Mouse (Mus musculus): ENCODE data around the gene Gm2016. TPM values are rescaled to one million over a fixed set of nuclear protein-coding genes. Genes with fewer than 3 reads are reported as not detected.
"Not testable (repeated sequence)": the region's sequence is repeated elsewhere in the genome, so short reads cannot be mapped to it uniquely, and the experiment has no call there.

The Gm2016 gene
- total RNA-seq (2021) (not detected), polyA plus RNA-seq (2012; rRNA removed) (not detected in 2 replicates)
- long read RNA-seq: 0 reads

DNA sequence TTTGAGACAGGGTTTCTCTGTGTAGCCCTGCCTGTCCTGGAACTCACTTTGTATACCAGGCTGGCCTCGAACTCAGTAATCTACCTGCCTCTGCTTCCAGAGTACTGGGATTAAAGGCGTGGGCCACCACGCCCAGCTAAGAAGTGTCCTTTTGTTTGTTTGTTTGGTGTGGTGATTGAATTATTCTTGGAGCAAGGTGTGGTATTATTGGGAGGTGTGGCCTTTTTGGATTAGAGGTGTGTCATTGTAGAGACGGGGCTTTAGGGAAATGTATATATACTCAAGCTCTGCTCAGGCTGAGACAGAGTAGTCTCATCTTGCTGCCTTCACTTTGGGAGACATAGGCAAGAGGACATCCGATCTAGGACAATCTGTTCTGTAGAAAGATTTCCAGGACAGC, at the start of gene Gm2016:
Gm2016 (plus strand) TSS at position 301 of the 400 bp plus-strand sequence.
- not testable (repeated sequence) for DNase-seq

DNA sequence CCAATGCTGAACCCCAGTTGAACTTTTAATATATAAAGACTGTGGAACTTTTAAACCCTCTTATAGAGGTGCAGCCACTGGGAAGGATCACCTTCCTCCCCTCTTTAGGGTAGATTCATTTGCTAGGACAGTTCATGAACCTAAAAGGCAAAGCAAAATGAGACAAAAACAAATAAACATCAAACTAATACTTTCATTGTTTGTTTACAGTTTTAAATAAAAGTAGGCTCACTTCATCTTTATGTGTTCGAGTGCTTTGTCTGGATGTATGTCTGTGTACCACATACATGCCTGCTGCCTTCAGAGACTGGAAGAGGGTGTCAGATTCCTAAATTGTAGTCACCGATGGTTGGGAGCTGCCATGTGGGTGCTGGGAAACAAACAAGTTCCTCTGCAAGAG, 31.6 kb upstream of the Gm2016 start, which contains the start of gene Gm2001:
Gm2001 (minus strand) TSS at position 101 of the 400 bp plus-strand sequence.
- DNase-seq: not testable (repeated sequence)

DNA sequence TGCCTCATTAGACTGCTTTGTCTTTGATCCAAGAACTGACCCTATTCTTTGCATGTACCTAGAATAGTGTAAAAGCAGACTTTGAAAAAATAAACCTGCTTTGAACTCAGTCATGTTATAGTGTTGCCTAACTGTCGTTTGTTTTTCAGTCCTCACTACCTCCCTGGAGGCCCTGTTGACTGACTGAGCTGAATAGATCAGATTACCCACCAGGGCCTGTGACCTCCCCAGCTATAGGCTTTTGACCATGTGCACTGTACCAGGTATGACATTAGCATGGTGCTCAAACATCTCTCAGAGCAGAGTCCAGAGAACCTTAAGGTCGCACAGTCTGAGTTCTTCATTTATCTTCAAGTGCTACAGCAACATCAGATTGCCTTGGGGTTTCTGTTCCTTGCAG, 23.2 kb upstream of the Gm2016 start:
- DNase-seq: not testable (repeated sequence)

DNA sequence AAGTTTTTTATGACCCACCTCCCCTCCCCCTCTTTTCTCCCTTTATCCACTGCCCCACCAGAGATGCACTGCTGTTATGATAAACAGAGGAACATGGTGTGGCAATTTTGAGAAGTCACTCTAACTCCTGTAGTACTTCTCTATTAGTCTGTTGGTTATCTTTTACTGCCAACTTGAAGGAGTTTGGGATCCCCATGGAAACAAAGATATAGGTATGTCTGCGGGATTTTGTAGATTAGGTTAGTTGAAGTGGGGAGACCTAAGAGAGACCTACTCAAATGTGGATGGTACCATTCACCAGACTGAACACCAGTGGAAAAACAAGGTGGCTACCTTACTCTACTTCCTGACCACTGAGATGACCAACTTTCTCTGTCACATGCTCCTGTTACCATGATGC, 17.8 kb upstream of the Gm2016 start:
- DNase-seq: not testable (repeated sequence)

DNA sequence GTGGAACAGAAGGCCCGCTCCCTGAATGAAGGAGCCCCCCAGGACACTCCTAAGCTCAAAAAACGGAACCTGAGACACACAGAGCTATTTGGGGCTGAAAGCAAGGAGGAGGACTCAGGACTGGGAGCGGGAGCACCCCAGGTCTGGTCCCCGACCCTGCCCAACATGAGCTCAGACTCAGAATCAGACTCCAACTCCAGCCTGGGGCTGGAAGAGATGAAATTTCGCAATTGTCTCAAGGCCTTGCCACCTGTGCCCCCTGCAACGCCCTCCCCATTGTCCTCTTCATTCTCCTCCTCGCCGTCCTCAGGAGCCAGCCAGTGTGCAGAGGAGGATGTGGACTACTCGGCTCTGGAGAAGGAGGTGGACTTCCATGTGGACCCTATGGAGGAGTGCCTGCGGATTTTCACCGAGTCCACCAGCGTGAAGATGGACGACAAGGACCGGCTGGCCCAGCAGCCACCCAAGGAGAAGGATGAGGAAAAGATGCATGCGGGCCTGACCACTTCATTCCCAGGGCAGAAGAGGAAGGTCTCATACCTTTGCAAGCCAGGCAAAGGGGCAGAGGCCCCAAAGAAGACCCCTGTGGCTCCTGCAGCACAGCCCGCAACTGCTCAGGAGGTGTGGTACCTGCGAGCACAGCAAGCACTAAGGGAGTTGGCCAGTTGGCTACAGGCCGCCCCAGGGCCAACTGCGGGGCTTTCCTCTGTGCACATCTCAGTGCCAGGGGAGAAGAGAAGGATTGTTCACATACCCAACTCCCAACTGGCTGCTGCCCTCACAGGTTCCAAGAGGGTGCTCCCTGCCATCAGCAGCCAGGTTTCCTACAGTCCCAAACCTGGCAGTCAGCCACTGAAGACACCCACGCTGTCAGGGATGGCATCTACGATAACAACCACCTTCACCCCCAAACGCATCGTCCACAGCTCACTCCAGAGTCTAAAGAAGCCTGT, 11.9 kb upstream of the Gm2016 start:
- DNase-seq: not testable (repeated sequence)

DNA sequence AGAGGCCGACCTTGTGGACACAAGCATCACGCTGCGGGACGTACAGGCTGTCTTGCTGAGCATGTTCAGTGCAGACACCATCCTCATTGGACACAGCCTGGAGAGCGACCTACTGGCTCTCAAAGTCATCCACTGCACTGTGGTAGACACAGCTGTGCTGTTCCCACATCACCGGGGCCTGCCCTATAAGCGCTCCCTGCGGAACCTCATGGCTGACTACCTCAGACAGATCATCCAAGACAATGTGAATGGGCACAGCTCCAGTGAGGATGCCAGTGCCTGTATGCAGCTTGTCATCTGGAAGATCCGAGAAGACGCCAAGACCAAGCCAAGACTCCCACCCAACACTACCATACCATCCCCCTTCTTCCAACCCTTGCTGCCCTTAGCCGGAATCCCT, 10.2 kb upstream of the Gm2016 start:
- not testable (repeated sequence) for DNase-seq

DNA sequence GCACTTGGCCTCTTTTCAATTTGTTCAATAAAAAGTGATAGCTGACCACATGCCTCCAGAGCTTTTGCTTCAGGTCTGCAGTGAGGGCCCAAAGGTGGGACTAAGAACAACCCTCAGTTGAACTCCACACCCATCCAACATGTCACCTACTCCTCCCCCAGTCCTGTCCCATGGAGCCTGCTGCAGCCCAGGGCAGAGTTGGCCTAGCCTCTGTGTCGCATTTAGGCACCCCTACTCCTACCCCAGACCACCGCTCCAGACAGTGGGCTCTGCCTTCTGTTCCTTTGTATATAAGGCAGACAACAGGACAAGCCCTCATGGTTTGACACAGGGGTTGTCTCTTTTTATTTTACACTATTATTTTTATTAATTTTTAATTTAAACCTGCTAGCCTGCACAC, 9.8 kb upstream of the Gm2016 start:
- DNase-seq: not testable (repeated sequence)

DNA sequence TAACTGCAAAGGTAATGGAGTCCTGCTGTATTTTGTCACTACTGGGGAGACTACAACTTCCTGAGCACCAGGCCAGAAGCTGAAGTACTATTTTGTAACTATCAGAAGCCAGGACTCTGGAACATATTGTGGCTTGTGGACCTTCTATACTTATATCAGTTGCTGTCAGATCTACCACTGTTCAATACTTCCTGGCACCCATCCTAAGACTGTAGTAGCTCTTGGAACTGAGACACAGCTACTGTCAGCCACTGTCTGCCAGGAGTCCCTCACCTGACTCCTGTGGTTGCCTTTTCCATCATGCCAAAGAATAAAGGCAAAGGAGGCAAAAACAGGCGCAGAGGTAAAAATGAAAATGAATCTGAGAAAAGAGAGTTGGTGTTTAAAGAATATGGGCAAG, 21.2 kb downstream of the Gm2016 start, which contains the start of gene Gm2022:
Gm2022 (plus strand) TSS at position 301 of the 400 bp plus-strand sequence.
- DNase-seq: not testable (repeated sequence)

DNA sequence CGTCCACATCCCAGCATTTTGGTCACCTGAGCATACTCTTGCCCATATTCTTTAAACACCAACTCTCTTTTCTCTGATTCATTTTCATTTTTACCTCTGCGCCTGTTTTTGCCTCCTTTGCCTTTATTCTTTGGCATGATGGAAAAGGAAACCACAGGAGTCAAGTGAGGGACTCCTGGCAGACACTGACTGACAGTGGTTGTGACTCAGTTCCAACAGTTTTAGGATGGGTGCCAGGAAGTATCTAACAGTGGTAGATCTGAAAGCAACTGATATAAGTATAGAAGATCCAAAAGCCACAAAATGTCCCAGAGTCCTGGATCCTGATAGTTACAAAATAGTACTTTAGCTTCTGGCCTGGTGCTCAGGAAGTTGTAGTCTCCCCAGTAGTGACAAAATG, 45.8 kb downstream of the Gm2016 start, which contains the start of gene Gm2035:
Gm2035 (minus strand) TSS at position 137 of the 400 bp plus-strand sequence.
- not testable (repeated sequence) for DNase-seq

Other genes starting within 250 kb of the Gm2016 start
- not detected for gene Gm16381, start 229.5 kb upstream of the Gm2016 start, total RNA-seq (2021)
- not detected in 2 replicates for gene Gm16381, start 229.5 kb upstream of the Gm2016 start, polyA plus RNA-seq (2012; rRNA removed)
- not detected for gene Gm21319, start 98.3 kb upstream of the Gm2016 start, total RNA-seq (2021)
- gene Gm21319, start 98.3 kb upstream of the Gm2016 start, polyA plus RNA-seq (2012; rRNA removed): not detected in 2 replicates
- gene Gm21936, start 78.6 kb upstream of the Gm2016 start, total RNA-seq (2021): not detected
- gene Gm21936, start 78.6 kb upstream of the Gm2016 start, polyA plus RNA-seq (2012; rRNA removed): not detected in 2 replicates
- gene BB287469, start 57.5 kb upstream of the Gm2016 start, total RNA-seq (2021): not detected
- gene BB287469, start 57.5 kb upstream of the Gm2016 start, polyA plus RNA-seq (2012; rRNA removed): not detected in 2 replicates
- gene Gm2001, start 31.7 kb upstream of the Gm2016 start, total RNA-seq (2021): not detected
- gene Gm2001, start 31.7 kb upstream of the Gm2016 start, polyA plus RNA-seq (2012; rRNA removed): not detected in 2 replicates
- not detected for gene Gm2022, start 21.3 kb downstream of the Gm2016 start, total RNA-seq (2021)
- not detected in 2 replicates for gene Gm2022, start 21.3 kb downstream of the Gm2016 start, polyA plus RNA-seq (2012; rRNA removed)
- not detected for gene Gm2035, start 45.8 kb downstream of the Gm2016 start, total RNA-seq (2021)
- not detected in 2 replicates for gene Gm2035, start 45.8 kb downstream of the Gm2016 start, polyA plus RNA-seq (2012; rRNA removed)
- gene Gm2042, start 80.0 kb downstream of the Gm2016 start, total RNA-seq (2021): not detected
- gene Gm2042, start 80.0 kb downstream of the Gm2016 start, polyA plus RNA-seq (2012; rRNA removed): not detected in 2 replicates
- gene Gm2075, start 137.8 kb downstream of the Gm2016 start, total RNA-seq (2021): not detected
- not detected in 2 replicates for gene Gm2075, start 137.8 kb downstream of the Gm2016 start, polyA plus RNA-seq (2012; rRNA removed)
- gene Gm6803, start 144.7 kb downstream of the Gm2016 start, total RNA-seq (2021): not detected
- gene Gm6803, start 144.7 kb downstream of the Gm2016 start, polyA plus RNA-seq (2012; rRNA removed): not detected in 2 replicates
- not detected for gene Gm2056, start 152.9 kb downstream of the Gm2016 start, total RNA-seq (2021)
- not detected in 2 replicates for gene Gm2056, start 152.9 kb downstream of the Gm2016 start, polyA plus RNA-seq (2012; rRNA removed)
- gene Gm16368, start 209.6 kb downstream of the Gm2016 start, total RNA-seq (2021): not detected
- not detected in 2 replicates for gene Gm16368, start 209.6 kb downstream of the Gm2016 start, polyA plus RNA-seq (2012; rRNA removed)